In genomic region chr1:134078802-134079476, GRCm38 (mm10) we compare ENCODE assay signal across 8 mouse cellular contexts. TPM values are rescaled to one million over a fixed set of nuclear protein-coding genes. Genes with fewer than 3 reads are reported as not detected.
A peak's percentile ranks its signal among the peaks of the same experiment; 100 is the strongest.
DNase-seq lines count a peak whose midpoint lies in the region; ATAC-seq and TF ChIP-seq lines count a peak whose summit lies in the region.

Btg2 (minus strand) TSS chr1:134079120.

- peak within 1 kb of the TSS; percentile 91 for H3K27ac ChIP-seq in forebrain, embryonic 13.5 days
- peak within 1 kb of the TSS; percentile 88 for H3K27ac ChIP-seq in neural tube, embryonic 15.5 days (replicated peaks)

- H3K27me3 ChIP-seq in E14TG2a.4 (ENCODE audit: insufficient read depth, low read length): peaks cover 22% of the 10 kb centered on the region
- no peaks in the 10 kb centered on the region for H3K27me3 ChIP-seq in forebrain, embryonic 13.5 days
- no peaks in the 10 kb centered on the region for H3K27me3 ChIP-seq in neural tube, embryonic 15.5 days (replicated peaks)

- peak within 1 kb of the TSS; percentile 89 for H3K4me3 ChIP-seq in E14TG2a.4 (replicated peaks; ENCODE audit: low read length)
- H3K4me3 ChIP-seq in forebrain, embryonic 13.5 days: peak within 1 kb of the TSS; percentile 90
- peak within 1 kb of the TSS; percentile 67 for H3K4me3 ChIP-seq in neural tube, embryonic 15.5 days (replicated peaks)

- H3K4me2 ChIP-seq in forebrain, embryonic 13.5 days: peak within 1 kb of the TSS; percentile 88
- peak within 1 kb of the TSS; percentile 74 for H3K4me2 ChIP-seq in neural tube, embryonic 15.5 days

- peaks cover 42% of the 10 kb centered on the region for H3K36me3 ChIP-seq in E14TG2a.4 (ENCODE audit: insufficient read depth, low read length)
- peaks cover 30% of the 10 kb centered on the region for H3K36me3 ChIP-seq in forebrain, embryonic 13.5 days (ENCODE audit: poor library complexity, severe bottlenecking)
- H3K36me3 ChIP-seq in neural tube, embryonic 15.5 days: no peaks in the 10 kb centered on the region

- ATAC-seq in forebrain, embryonic 13.5 days: peak; percentile 94
- peak; percentile 95 for ATAC-seq in neural tube, embryonic 15.5 days (ENCODE audit: low FRiP score)

- 0% methylated on average over 61 of the region's 62 CpGs for WGBS in forebrain, embryonic 13.5 days
- under 1% methylated on average over 58 of the region's 62 CpGs for WGBS in neural tube, embryonic 15.5 days

- TF ChIP-seq CTCF in E14TG2a.4 (conservative IDR thresholded peaks at IDR 0.05; ENCODE audit: low read length): no peak

- H3K4me1 ChIP-seq in E14TG2a.4 (replicated peaks; ENCODE audit: low read depth, low read length): peaks cover 78% of the 10 kb centered on the region
- peaks cover 69% of the 10 kb centered on the region for H3K4me1 ChIP-seq in forebrain, embryonic 13.5 days
- peaks cover 44% of the 10 kb centered on the region for H3K4me1 ChIP-seq in neural tube, embryonic 15.5 days

- H3K9ac ChIP-seq in forebrain, embryonic 13.5 days: peak within 1 kb of the TSS; percentile 95
- peak within 1 kb of the TSS; percentile 85 for H3K9ac ChIP-seq in neural tube, embryonic 15.5 days (replicated peaks)

- no peaks in the 10 kb centered on the region for H3K9me3 ChIP-seq in E14TG2a.4 (ENCODE audit: low read length)
- H3K9me3 ChIP-seq in forebrain, embryonic 13.5 days (replicated peaks): no peaks in the 10 kb centered on the region
- H3K9me3 ChIP-seq in neural tube, embryonic 15.5 days (replicated peaks): no peaks in the 10 kb centered on the region

- intact Hi-C loops in heart, postnatal 10 days (cut with DNase I): loop anchor here (1.0 kb wide), 2 partner anchors 14 to 20 kb away; no protein-coding TSS in a partner anchor

- DNase-seq in c-Kit-positive CD71-positive TER-119-positive erythroid progenitor cells, embryonic 14.5 days (ENCODE audit: low spot score): peak; percentile 96
- peak; percentile 97 to 98 for DNase-seq in heart, postnatal 10 days
- DNase-seq in layer of hippocampus, adult 11-12 months (ENCODE audit: low spot score): peak; percentile 97
- DNase-seq in lung, adult 18-20 months: peak; percentile 98 to 99
- DNase-seq in testis, postnatal 14 days (ENCODE audit: low spot score): peak; percentile 93

RNA-seq across cellular contexts. Expression of gene Btg2, which starts in this region (rescaled TPM):
- 122 and 129 TPM in 2 replicates for polyA plus RNA-seq in forebrain, embryonic 13.5 days (2015; fragmentation: Nextera tagmentation; extraction: Ambion mirVana)
- total RNA-seq in heart, postnatal 10 days (2021): 10 to 100 TPM; 30.3 to 32.9 TPM
- 20.6 and 29.3 TPM in 2 replicates for polyA plus RNA-seq in neural tube, embryonic 15.5 days (2015; fragmentation: Nextera tagmentation; extraction: Ambion mirVana)

Comparison
In these comparisons a context has a peak if more than half of its experiments do, and no peak if none do; other contexts are left out.
1. Peak in every context shown above with its lines: DNase-seq, ATAC-seq, H3K4me3 ChIP-seq and H3K27ac ChIP-seq.